Mouse (Mus musculus): ENCODE results near the gene Fndc8. TPM values are rescaled to one million over a fixed set of nuclear protein-coding genes. Genes with fewer than 3 reads are reported as not detected.

Gene Fndc8
- total RNA-seq, 2 experiments from 2014 or later: not detected

Other genes starting within 250 kb of the Fndc8 start
- gene Cct6b, start 127.8 kb upstream of the Fndc8 start, total RNA-seq (2021): under 1 TPM; 0.14 to 0.22 TPM
- 10 to 100 TPM; 15.0 to 15.9 TPM for gene Zfp830, start 127.8 kb upstream of the Fndc8 start, total RNA-seq (2021)
- 10 to 100 TPM; 18.1 to 18.9 TPM for gene Lig3, start 111.0 kb upstream of the Fndc8 start, total RNA-seq (2021)
- gene Rffl, start 20.9 kb upstream of the Fndc8 start, total RNA-seq (2021): 1 to 10 TPM; 5.6 to 6.6 TPM
- gene Rad51d, start 1.5 kb upstream of the Fndc8 start, total RNA-seq (2021): 10 to 100 TPM in 1 of 2 experiments, 1 to 10 TPM in 1; 9.0 to 10.6 TPM
- 10 to 100 TPM; 11.3 to 13.3 TPM for gene Nle1, start 16.3 kb downstream of the Fndc8 start, total RNA-seq (2021)
- gene Unc45b, start 18.4 kb downstream of the Fndc8 start, total RNA-seq (2021): 100 to 1,000 TPM; 182 to 201 TPM
- gene Slfn5, start 59.2 kb downstream of the Fndc8 start, total RNA-seq (2021): 10 to 100 TPM; 62.8 to 83.5 TPM
- 1 to 10 TPM in 1 of 2 experiments, under 1 TPM in 1; 0.92 to 1.4 TPM for gene Slfn9, start 99.7 kb downstream of the Fndc8 start, total RNA-seq (2021)
- 1 to 10 TPM in 1 of 2 experiments, under 1 TPM in 1; 0.56 to 1.5 TPM for gene Slfn8, start 128.7 kb downstream of the Fndc8 start, total RNA-seq (2021)
- gene Slfn2, start 173.0 kb downstream of the Fndc8 start, total RNA-seq (2021): 1 to 10 TPM; 3.9 to 6.2 TPM
- gene Slfn1, start 224.7 kb downstream of the Fndc8 start, total RNA-seq (2021): under 1 TPM; 0.17 to 0.41 TPM

Measured in heart, postnatal 36 days (tissue).